Mouse (Mus musculus): Measurements from ENCODE around the gene Slc35g2.

Gene Slc35g2

GRCm38 (mm10) chr9:100558991-100559390, 11.9 kb downstream of the Slc35g2 start:
- in situ Hi-C loops (cut with MseI, MboI) = no loop called here

- in situ Hi-C loops (cut with MseI, MboI) = no loop called here
These were observed 12.8 kb downstream of the Slc35g2 start for GRCm38 (mm10) chr9:100558023-100558573.

GRCm38 (mm10) chr9:100555686-100556085, 15.2 kb downstream of the Slc35g2 start:
- in situ Hi-C loops (cut with MseI, MboI) = no loop called here

- in situ Hi-C loops (cut with MseI, MboI) = no loop called here
These were observed 22.6 kb downstream of the Slc35g2 start for GRCm38 (mm10) chr9:100548313-100548712.

GRCm38 (mm10) chr9:100546594-100546910, 24.3 kb downstream of the Slc35g2 start:
- in situ Hi-C loops (cut with MseI, MboI) = no loop called here

GRCm38 (mm10) chr9:100545715-100546593, 24.9 kb downstream of the Slc35g2 start, which contains the start of gene Nck1:
Nck1 (minus strand) TSS chr9:100546134.
- in situ Hi-C loops (cut with MseI, MboI) = no loop called here

GRCm38 (mm10) chr9:100544948-100545714, 25.8 kb downstream of the Slc35g2 start:
- in situ Hi-C loops (cut with MseI, MboI) = no loop called here

GRCm38 (mm10) chr9:100535618-100536262, 35.1 kb downstream of the Slc35g2 start:
- in situ Hi-C loops (cut with MseI, MboI) = no loop called here

- in situ Hi-C loops (cut with MseI, MboI) = no loop called here
These were observed 36.2 kb downstream of the Slc35g2 start for GRCm38 (mm10) chr9:100534686-100535085.

- in situ Hi-C loops (cut with MseI, MboI) = no loop called here
These were observed 37.9 kb downstream of the Slc35g2 start for GRCm38 (mm10) chr9:100532847-100533505.

- in situ Hi-C loops (cut with MseI, MboI) = no loop called here
These were observed 39.6 kb downstream of the Slc35g2 start for GRCm38 (mm10) chr9:100531296-100531695.

- in situ Hi-C loops (cut with MseI, MboI) = no loop called here
These were observed 45.7 kb downstream of the Slc35g2 start for GRCm38 (mm10) chr9:100525225-100525624.

- in situ Hi-C loops (cut with MseI, MboI) = no loop called here
These were observed 48.9 kb downstream of the Slc35g2 start for GRCm38 (mm10) chr9:100522029-100522428.

- in situ Hi-C loops (cut with MseI, MboI) = no loop called here
These were observed 50.3 kb downstream of the Slc35g2 start for GRCm38 (mm10) chr9:100520586-100520985.

GRCm38 (mm10) chr9:100520012-100520411, 50.9 kb downstream of the Slc35g2 start:
- in situ Hi-C loops (cut with MseI, MboI) = no loop called here

- in situ Hi-C loops (cut with MseI, MboI) = no loop called here
These were observed 63.3 kb downstream of the Slc35g2 start for GRCm38 (mm10) chr9:100507581-100507980.

GRCm38 (mm10) chr9:100506652-100507051, 64.2 kb downstream of the Slc35g2 start:
- in situ Hi-C loops (cut with MseI, MboI) = no loop called here

GRCm38 (mm10) chr9:100505498-100505897, 65.4 kb downstream of the Slc35g2 start:
- in situ Hi-C loops (cut with MseI, MboI) = no loop called here
